Mouse (Mus musculus): Measurements from ENCODE around the gene Pip5k1b. TPM values are rescaled to one million over a fixed set of nuclear protein-coding genes. Genes with fewer than 3 reads are reported as not detected.

Pip5k1b gene
- polyA plus RNA-seq, 1 experiment from 2014 or later = 1.3 TPM

DNA sequence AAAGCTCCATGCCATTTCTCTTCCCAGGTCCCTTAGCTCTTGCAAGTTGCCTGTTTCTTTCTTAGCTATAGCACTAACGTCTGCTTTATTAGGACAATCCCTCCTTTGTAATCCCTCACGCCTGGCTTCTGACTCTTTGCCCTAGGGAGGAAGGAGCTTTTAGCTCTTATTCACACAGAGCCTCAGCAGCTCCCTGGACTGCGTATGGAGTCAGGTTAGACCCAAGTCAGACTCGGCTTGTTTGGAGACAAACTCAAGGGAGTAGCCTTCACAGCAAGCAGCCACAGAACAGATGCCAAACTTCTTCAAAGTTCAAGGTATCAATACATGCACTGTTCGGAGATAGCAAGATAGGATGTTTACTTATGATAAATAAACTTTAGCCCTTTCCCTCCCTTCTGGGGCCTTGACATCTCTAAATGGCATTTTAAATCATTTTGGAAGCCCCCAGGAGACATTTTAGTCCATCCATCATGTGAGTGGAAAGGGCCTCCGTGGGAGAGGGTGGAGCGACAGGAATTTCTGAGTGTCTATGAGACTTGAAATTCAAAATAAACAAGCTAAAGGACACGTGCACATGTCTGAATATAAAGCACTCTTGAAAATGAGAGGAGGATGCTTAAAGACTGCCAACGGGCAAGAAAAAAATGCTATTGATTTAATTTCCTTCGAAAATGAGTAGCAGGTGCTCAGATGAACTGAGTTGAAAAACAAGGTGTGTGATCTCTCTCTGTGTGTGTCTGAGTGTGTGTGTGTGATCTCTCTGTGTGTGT is 231.6 kb downstream of the Pip5k1b start:
- peak; percentile 33 for DNase-seq (ENCODE audit: low spot score)
- peak overlapping the region; percentile 51 for H3K27ac ChIP-seq (ENCODE audit: low read depth, low read length)
- WGBS = 31% methylated on average over 10 of the region's 10 CpGs

DNA sequence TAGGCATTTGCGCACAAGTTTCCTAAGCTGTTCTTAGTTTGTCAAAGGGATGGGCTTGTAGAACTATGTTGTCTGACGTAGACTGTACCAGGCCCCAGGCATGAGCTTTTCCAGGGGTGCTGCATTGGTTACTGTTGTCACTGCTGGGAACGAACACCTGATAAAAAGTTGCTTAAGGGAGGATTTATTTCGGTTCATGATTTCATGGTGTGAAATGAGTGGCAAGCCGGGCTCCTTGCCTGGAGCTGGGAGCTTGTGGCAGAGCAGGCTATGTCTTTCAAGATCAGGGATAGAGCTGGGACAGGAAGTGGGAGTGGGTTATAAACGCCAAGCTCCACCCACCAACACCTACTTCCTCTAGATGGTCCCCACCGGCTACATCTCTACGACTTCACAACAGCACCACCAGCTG is 233.8 kb downstream of the Pip5k1b start:
- no peak for DNase-seq (ENCODE audit: low spot score)
- H3K27ac ChIP-seq (ENCODE audit: low read depth, low read length) = no peak overlapping the region
- no peak overlapping the region for H3K4me3 ChIP-seq (ENCODE audit: low read depth, low read length)
- no peaks in the 10 kb centered on the region for H3K9me3 ChIP-seq (ENCODE audit: control insufficient read depth, low read length)
- H3K36me3 ChIP-seq (ENCODE audit: control insufficient read depth, insufficient read depth, low read length) = no peaks in the 10 kb centered on the region
- ATAC-seq (ENCODE audit: insufficient read depth, low FRiP score, low TSS enrichment) = no peak
- H3K9ac ChIP-seq (ENCODE audit: low read length) = no peak overlapping the region
- WGBS = 90% methylated on average over 8 of the region's 8 CpGs
- H3K4me2 ChIP-seq (ENCODE audit: low read depth) = no peak overlapping the region
- H3K27me3 ChIP-seq (ENCODE audit: control insufficient read depth, insufficient read depth, low read length) = no peaks in the 10 kb centered on the region
- H3K4me1 ChIP-seq (ENCODE audit: control insufficient read depth, insufficient read depth, low read length) = peaks cover 11% of the 10 kb centered on the region; the same call in 1 of the 2 replicates

More for the DNA sequence above, 231.6 kb downstream of the Pip5k1b start:
- no peak for ATAC-seq (ENCODE audit: insufficient read depth, low FRiP score, low TSS enrichment)
- no peak overlapping the region for H3K4me3 ChIP-seq (ENCODE audit: low read depth, low read length)
- no peak overlapping the region for H3K9ac ChIP-seq (ENCODE audit: low read length)
- no peaks in the 10 kb centered on the region for H3K9me3 ChIP-seq (ENCODE audit: control insufficient read depth, low read length)
- peaks cover 9% of the 10 kb centered on the region; the same call in 1 of the 2 replicates for H3K4me1 ChIP-seq (ENCODE audit: control insufficient read depth, insufficient read depth, low read length)
- H3K36me3 ChIP-seq (ENCODE audit: control insufficient read depth, insufficient read depth, low read length) = no peaks in the 10 kb centered on the region
- H3K27me3 ChIP-seq (ENCODE audit: control insufficient read depth, insufficient read depth, low read length) = no peaks in the 10 kb centered on the region
- no peak overlapping the region for H3K4me2 ChIP-seq (ENCODE audit: low read depth)

DNA sequence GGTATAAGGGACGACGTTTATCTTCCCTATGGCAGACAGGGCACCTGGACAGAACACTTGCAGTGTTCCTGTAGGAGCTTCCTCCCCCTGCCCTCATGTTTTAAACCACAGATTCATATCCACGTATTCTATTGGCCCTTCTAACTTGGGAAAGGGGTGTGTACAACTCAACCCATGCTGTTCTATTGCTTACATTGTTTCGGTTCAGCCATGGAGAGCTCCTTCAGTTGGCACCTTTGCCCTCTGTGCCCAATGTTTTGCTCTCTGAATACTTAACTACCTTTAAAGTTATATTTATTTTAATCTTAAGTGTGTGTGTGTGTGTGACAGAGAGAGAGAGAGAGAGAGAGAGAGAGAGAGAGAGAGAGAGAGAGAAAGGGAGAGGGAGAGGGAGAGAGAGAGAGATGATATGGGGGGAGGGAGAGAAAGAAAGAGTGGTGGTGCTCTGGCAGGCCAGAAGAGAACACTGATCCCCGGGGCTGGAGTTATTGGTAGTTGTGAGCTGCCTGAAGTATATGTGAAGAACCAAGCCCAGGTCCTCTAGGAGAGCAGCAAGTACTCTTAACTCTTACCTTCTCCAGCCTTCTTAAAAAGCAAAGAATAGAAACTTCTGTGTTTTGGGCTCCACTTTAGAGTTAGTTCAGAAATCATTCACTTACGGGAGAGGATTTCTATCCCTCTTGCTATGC is 234.3 kb downstream of the Pip5k1b start:
- Histone ChIP-seq H3K27me3 (ENCODE audit: control insufficient read depth, insufficient read depth, low read length) (no peaks in the 10 kb centered on the region), H3K4me3 (ENCODE audit: low read depth, low read length) (no peak overlapping the region), H3K36me3 (ENCODE audit: control insufficient read depth, insufficient read depth, low read length) (no peaks in the 10 kb centered on the region), H3K27ac (ENCODE audit: low read depth, low read length) (no peak overlapping the region), H3K4me1 (ENCODE audit: control insufficient read depth, insufficient read depth, low read length) (peaks cover 14% of the 10 kb centered on the region; the same call in 1 of the 2 replicates), H3K9me3 (ENCODE audit: control insufficient read depth, low read length) (no peaks in the 10 kb centered on the region), H3K4me2 (ENCODE audit: low read depth) (no peak overlapping the region), H3K9ac (ENCODE audit: low read length) (no peak overlapping the region)
- ATAC-seq (ENCODE audit: insufficient read depth, low FRiP score, low TSS enrichment) (no peak), DNase-seq (ENCODE audit: low spot score) (no peak)
- 86% methylated on average over 6 of the region's 6 CpGs for WGBS

DNA sequence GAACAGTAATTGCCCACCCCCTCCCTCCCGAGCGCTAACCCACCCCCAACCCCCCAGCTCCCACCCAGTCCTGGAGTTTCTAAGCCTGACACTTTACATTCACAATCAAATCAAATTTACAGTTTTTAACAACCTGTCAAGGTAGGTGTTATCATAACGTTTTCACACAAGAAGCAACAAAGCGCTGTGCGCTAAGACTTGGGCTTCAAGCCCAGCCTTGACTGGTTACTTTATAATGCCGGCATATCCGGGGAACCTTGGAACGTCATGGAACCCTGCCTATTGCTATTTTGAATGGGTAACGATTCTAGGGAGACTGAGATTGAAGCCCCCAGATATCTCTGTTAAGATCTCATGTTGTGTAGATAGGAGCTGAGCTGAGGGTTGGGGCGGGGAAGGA is 237.5 kb downstream of the Pip5k1b start:
- Histone ChIP-seq H3K4me2 (ENCODE audit: low read depth) (no peak overlapping the region), H3K9ac (ENCODE audit: low read length) (no peak overlapping the region), H3K9me3 (ENCODE audit: control insufficient read depth, low read length) (no peaks in the 10 kb centered on the region), H3K36me3 (ENCODE audit: control insufficient read depth, insufficient read depth, low read length) (no peaks in the 10 kb centered on the region), H3K4me3 (ENCODE audit: low read depth, low read length) (no peak overlapping the region), H3K27ac (ENCODE audit: low read depth, low read length) (no peak overlapping the region), H3K27me3 (ENCODE audit: control insufficient read depth, insufficient read depth, low read length) (no peaks in the 10 kb centered on the region), H3K4me1 (ENCODE audit: control insufficient read depth, insufficient read depth, low read length) (peaks cover 5% of the 10 kb centered on the region; the same call in 1 of the 2 replicates)
- 92% methylated on average over 10 of the region's 10 CpGs for WGBS
- ATAC-seq (ENCODE audit: insufficient read depth, low FRiP score, low TSS enrichment) (no peak), DNase-seq (ENCODE audit: low spot score) (no peak)

DNA sequence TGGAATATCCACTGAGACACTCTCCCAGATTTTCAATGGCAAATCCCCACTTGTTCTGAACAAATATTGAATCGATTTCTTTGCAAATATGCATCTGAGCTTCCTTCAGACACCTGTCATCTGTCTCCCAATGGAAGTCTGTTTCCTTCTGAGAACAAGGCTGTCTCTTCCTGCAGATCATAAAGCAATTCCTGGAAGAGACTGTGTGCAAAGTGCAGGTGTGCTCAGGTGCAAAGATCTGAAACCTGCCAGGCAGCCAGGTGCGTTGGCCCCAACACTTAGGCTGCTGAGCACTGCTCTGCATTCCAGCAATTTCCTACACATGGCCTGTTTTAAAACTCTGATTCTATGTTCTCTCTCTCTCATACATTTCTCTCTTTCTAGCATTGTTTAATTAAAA is 237.9 kb downstream of the Pip5k1b start:
- DNase-seq (ENCODE audit: low spot score) = no peak
- H3K4me3 ChIP-seq (ENCODE audit: low read depth, low read length) = no peak overlapping the region
- 93% methylated on average over 2 of the region's 2 CpGs for WGBS
- no peak overlapping the region for H3K27ac ChIP-seq (ENCODE audit: low read depth, low read length)
- H3K4me2 ChIP-seq (ENCODE audit: low read depth) = no peak overlapping the region
- no peaks in the 10 kb centered on the region for H3K36me3 ChIP-seq (ENCODE audit: control insufficient read depth, insufficient read depth, low read length)
- H3K9me3 ChIP-seq (ENCODE audit: control insufficient read depth, low read length) = no peaks in the 10 kb centered on the region
- H3K4me1 ChIP-seq (ENCODE audit: control insufficient read depth, insufficient read depth, low read length) = peaks cover 5% of the 10 kb centered on the region; the same call in 1 of the 2 replicates
- H3K9ac ChIP-seq (ENCODE audit: low read length) = no peak overlapping the region
- no peak for ATAC-seq (ENCODE audit: insufficient read depth, low FRiP score, low TSS enrichment)
- no peaks in the 10 kb centered on the region for H3K27me3 ChIP-seq (ENCODE audit: control insufficient read depth, insufficient read depth, low read length)

DNA sequence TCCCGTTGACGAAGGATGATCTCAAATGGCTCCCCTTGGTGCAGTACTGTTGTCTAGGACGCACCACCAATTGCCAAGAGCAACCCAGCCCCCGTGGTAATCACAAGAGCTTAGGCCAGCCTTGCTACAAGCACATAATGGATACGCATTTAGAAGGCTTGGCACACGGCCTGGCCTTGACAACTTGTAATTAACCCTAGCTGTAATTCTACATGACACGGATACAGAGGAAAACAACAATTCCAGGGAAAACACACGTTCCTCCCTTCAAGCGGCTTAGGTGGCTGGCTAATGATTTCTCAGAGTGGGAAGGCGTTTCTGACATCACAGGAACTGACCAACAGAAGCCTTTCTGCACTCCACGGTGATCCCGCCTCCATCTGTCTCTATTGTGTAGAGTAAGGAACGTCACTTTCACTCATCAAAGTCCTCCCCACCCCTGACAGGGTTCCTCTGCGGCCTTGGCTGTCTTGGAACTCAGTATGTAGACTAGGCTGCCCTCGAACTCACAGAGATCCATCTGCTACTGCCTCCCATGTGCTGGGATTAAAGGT is 238.6 kb downstream of the Pip5k1b start:
- Histone ChIP-seq H3K27ac (ENCODE audit: low read depth, low read length) (no peak overlapping the region), H3K36me3 (ENCODE audit: control insufficient read depth, insufficient read depth, low read length) (no peaks in the 10 kb centered on the region), H3K4me1 (ENCODE audit: control insufficient read depth, insufficient read depth, low read length) (peaks cover 5% of the 10 kb centered on the region; the same call in 1 of the 2 replicates), H3K4me3 (ENCODE audit: low read depth, low read length) (no peak overlapping the region), H3K9ac (ENCODE audit: low read length) (no peak overlapping the region), H3K4me2 (ENCODE audit: low read depth) (no peak overlapping the region), H3K9me3 (ENCODE audit: control insufficient read depth, low read length) (no peaks in the 10 kb centered on the region), H3K27me3 (ENCODE audit: control insufficient read depth, insufficient read depth, low read length) (no peaks in the 10 kb centered on the region)
- peak; percentile 73 for ATAC-seq (ENCODE audit: insufficient read depth, low FRiP score, low TSS enrichment)
- 51% methylated on average over 15 of the region's 15 CpGs for whole genome bisulfite sequencing
- peak; percentile 28 for DNase-seq (ENCODE audit: low spot score)

DNA sequence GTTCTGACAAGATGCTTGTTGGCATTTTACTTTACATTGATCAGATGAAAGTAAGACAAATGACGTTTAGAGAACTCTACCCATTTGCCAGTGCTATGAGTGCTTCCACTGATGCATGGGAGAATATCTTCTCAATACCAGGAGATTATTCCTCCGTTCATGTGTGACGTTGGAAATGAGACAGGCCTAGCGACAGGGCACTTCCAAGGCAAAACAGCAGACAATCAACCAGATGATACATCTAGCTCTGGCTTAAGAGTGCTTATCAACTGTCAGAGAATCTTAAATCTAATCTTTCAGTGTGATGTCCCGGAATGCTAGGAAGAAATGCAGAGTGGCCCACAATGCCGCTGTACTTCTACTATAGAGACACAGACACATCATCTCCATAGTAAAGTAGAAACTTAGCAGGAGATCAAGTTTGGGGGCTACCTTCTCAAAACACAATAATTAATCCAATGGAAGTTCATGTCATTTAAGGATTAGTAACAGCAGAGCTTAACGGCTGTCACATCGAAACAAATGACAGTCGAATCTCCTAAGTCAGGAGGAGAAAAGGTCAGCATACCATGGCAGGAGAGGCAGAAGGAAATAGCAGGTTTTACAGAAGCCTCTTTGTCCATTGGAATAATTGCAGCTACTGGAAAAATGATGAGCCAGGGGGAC is 239.5 kb downstream of the Pip5k1b start:
- 85% methylated on average over 9 of the region's 9 CpGs for WGBS

DNA sequence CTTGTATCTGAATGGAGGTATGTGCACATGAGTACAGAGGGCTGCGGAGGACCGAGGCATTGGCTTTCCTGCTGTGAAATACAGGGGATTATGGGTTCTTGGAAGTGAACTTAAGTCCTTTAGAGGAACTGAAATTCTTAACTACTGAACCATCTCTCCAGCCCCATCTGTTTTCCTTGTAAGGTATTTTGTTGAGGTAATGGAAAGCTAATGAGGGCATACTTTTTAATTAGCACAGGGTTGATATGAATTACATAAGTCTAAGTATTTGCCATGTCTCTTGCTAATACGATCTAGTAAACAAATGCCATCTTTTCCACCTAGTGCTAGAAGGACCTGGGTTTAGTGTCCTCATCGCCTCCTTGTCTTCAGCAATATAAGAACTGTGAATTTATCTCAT is 240.4 kb downstream of the Pip5k1b start:
- Histone ChIP-seq H3K9ac (ENCODE audit: low read length) (no peak overlapping the region), H3K27me3 (ENCODE audit: control insufficient read depth, insufficient read depth, low read length) (no peaks in the 10 kb centered on the region), H3K4me1 (ENCODE audit: control insufficient read depth, insufficient read depth, low read length) (peaks cover 5% of the 10 kb centered on the region; the same call in 1 of the 2 replicates), H3K27ac (ENCODE audit: low read depth, low read length) (no peak overlapping the region), H3K9me3 (ENCODE audit: control insufficient read depth, low read length) (no peaks in the 10 kb centered on the region), H3K4me3 (ENCODE audit: low read depth, low read length) (no peak overlapping the region), H3K36me3 (ENCODE audit: control insufficient read depth, insufficient read depth, low read length) (no peaks in the 10 kb centered on the region), H3K4me2 (ENCODE audit: low read depth) (no peak overlapping the region)
- ATAC-seq (ENCODE audit: insufficient read depth, low FRiP score, low TSS enrichment) (no peak), DNase-seq (ENCODE audit: low spot score) (no peak)
- 94% methylated on average over 4 of the region's 4 CpGs for WGBS

More for the DNA sequence above, 239.5 kb downstream of the Pip5k1b start:
- Histone ChIP-seq H3K4me3 (ENCODE audit: low read depth, low read length) (no peak overlapping the region), H3K36me3 (ENCODE audit: control insufficient read depth, insufficient read depth, low read length) (no peaks in the 10 kb centered on the region), H3K27me3 (ENCODE audit: control insufficient read depth, insufficient read depth, low read length) (no peaks in the 10 kb centered on the region), H3K27ac (ENCODE audit: low read depth, low read length) (no peak overlapping the region), H3K9me3 (ENCODE audit: control insufficient read depth, low read length) (no peaks in the 10 kb centered on the region), H3K4me2 (ENCODE audit: low read depth) (no peak overlapping the region), H3K9ac (ENCODE audit: low read length) (no peak overlapping the region), H3K4me1 (ENCODE audit: control insufficient read depth, insufficient read depth, low read length) (peaks cover 5% of the 10 kb centered on the region; the same call in 1 of the 2 replicates)
- DNase-seq (ENCODE audit: low spot score) (no peak), ATAC-seq (ENCODE audit: insufficient read depth, low FRiP score, low TSS enrichment) (no peak)

Data from neural tube, embryonic 11.5 days (tissue).